Mouse (Mus musculus) lung, embryonic 16.5 days (tissue): ENCODE results near the gene Col4a4. TPM values are rescaled to one million over a fixed set of nuclear protein-coding genes. Genes with fewer than 3 reads are reported as not detected.

ENCODE experiments used
- ATAC-seq: fragments of 200-750 bp; cut with Nextera tagmentation; 2 replicates; pipeline ENCODE4 v1.8.0; 2017; ENCODE audit warnings: low read depth, mild to moderate bottlenecking, moderate library complexity
- H3K27ac ChIP-seq: fragments of 300-500 bp; sonication (generic); 2 replicates; pipeline ENCODE4 v1.5.1; 2014; ENCODE audit warnings: mild to moderate bottlenecking, control low read depth, low read length
- H3K27me3 ChIP-seq: fragments of 300-500 bp; sonication (generic); 2 replicates; pipeline ENCODE4 v1.6.1; 2014; ENCODE audit warnings: low read depth, low read length, mixed read lengths; ENCODE audit not compliant: control insufficient read depth, insufficient read depth
- H3K36me3 ChIP-seq: fragments of 300-500 bp; sonication (generic); 2 replicates; pipeline ENCODE4 v1.6.1; 2014; ENCODE audit warnings: low read length; ENCODE audit not compliant: control insufficient read depth, insufficient read depth
- H3K4me1 ChIP-seq: fragments of 300-500 bp; sonication (generic); replicated peaks from 2 replicates; pipeline ENCODE4 v1.6.1; 2014; ENCODE audit warnings: low read length, mixed read lengths; ENCODE audit not compliant: control insufficient read depth, insufficient read depth
- H3K4me2 ChIP-seq: fragments of 300-500 bp; sonication (generic); 2 replicates; pipeline ENCODE4 v1.6.1; 2014; ENCODE audit warnings: low read depth, low read length, control low read depth
- H3K4me3 ChIP-seq: fragments of 300-500 bp; sonication (generic); 2 replicates; pipeline ENCODE4 v1.5.1; 2014; ENCODE audit warnings: mild to moderate bottlenecking, low read length, control low read depth
- H3K9ac ChIP-seq: fragments of 300-500 bp; sonication (generic); 2 replicates; pipeline ENCODE4 v1.6.1; 2014; ENCODE audit warnings: low read length, control low read depth
- H3K9me3 ChIP-seq: fragments of 300-500 bp; sonication (generic); 2 replicates; pipeline ENCODE4 v1.6.1; 2016; ENCODE audit warnings: low read length; ENCODE audit not compliant: control insufficient read depth
- WGBS: fragments of 180-500 bp; shearing (Covaris S2); extraction: QIAGEN DNeasy Blood & Tissue Kit; methylation state at CpG from one replicate; pipeline ENCODE4 v1.1.7; 2014; 5-methylcytosine and 5-hydroxymethylcytosine counted together
- polyA plus RNA-seq: library from polyadenylated mRNA; unstranded; fragments of >200 nt; fragmentation: Nextera tagmentation; extraction: Ambion mirVana; gene quantifications from 2 replicates; pipeline ENCODE4 v1.2.1, GENCODE M21; 2015

Gene Col4a4
- polyA plus RNA-seq, 1 experiment from 2014 or later, result 11.9 TPM

- Histone ChIP-seq H3K9me3 (no peaks in the 10 kb centered on the region), H3K27ac (no peak overlapping the region), H3K27me3 (no peaks in the 10 kb centered on the region), H3K36me3 (no peaks in the 10 kb centered on the region), H3K4me3 (no peak overlapping the region), H3K4me2 (no peak overlapping the region), H3K4me1 (0 out of 2 replicates have a peak, but pooled peaks cover 5% of the 10 kb centered on the region), H3K9ac (no peak overlapping the region)
- WGBS, result 49% methylated on average over 4 of the region's 4 CpGs
- no peak; the same call in 1 of the 2 replicates for ATAC-seq
Measured at GRCm38 (mm10) chr1:82590266-82590665, 3.6 kb upstream of the Col4a4 start.

GRCm38 (mm10) chr1:82585981-82586380, 668 bp downstream of the Col4a4 start:
- ATAC-seq, result peak; percentile 21; the same call in 1 of the 2 replicates
- Histone ChIP-seq H3K4me1 (peaks cover 9% of the 10 kb centered on the region; the same call in 1 of the 2 replicates), H3K4me2 (peak overlapping the region; percentile 86), H3K9me3 (no peaks in the 10 kb centered on the region), H3K27ac (no peak overlapping the region), H3K27me3 (no peaks in the 10 kb centered on the region), H3K9ac (no peak overlapping the region), H3K36me3 (no peaks in the 10 kb centered on the region), H3K4me3 (peak overlapping the region; percentile 59)
- WGBS, result 68% methylated on average over 7 of the region's 7 CpGs

- H3K9me3 ChIP-seq, result no peaks in the 10 kb centered on the region
- H3K36me3 ChIP-seq, result no peaks in the 10 kb centered on the region
- peak overlapping the region; percentile 15 for H3K27ac ChIP-seq
- no peaks in the 10 kb centered on the region for H3K27me3 ChIP-seq
- ATAC-seq, result peak; percentile 32
- H3K4me3 ChIP-seq, result no peak overlapping the region
- WGBS, result 29% methylated on average over 4 of the region's 4 CpGs
- H3K9ac ChIP-seq, result no peak overlapping the region
- no peak overlapping the region for H3K4me2 ChIP-seq
- peaks cover 6% of the 10 kb centered on the region; the same call in 1 of the 2 replicates for H3K4me1 ChIP-seq
Measured at GRCm38 (mm10) chr1:82578320-82578719, 8.3 kb downstream of the Col4a4 start.

- Histone ChIP-seq H3K4me2 (0 out of 2 replicates have a peak overlapping the region, but pooled peaks have one; percentile 11), H3K9me3 (no peaks in the 10 kb centered on the region), H3K27ac (peak overlapping the region; percentile 15), H3K4me1 (peaks cover 6% of the 10 kb centered on the region; the same call in 1 of the 2 replicates), H3K9ac (no peak overlapping the region), H3K36me3 (no peaks in the 10 kb centered on the region), H3K27me3 (no peaks in the 10 kb centered on the region), H3K4me3 (no peak overlapping the region)
- WGBS, result 29% methylated on average over 3 of the region's 3 CpGs
- peak; percentile 97 for ATAC-seq
Measured at GRCm38 (mm10) chr1:82577915-82578314, 8.7 kb downstream of the Col4a4 start.

GRCm38 (mm10) chr1:82577339-82577738, 9.3 kb downstream of the Col4a4 start:
- Histone ChIP-seq H3K4me1 (peaks cover 6% of the 10 kb centered on the region; the same call in 1 of the 2 replicates), H3K9me3 (no peaks in the 10 kb centered on the region), H3K27ac (peak overlapping the region; percentile 55), H3K4me3 (no peak overlapping the region), H3K27me3 (no peaks in the 10 kb centered on the region), H3K4me2 (0 out of 2 replicates have a peak overlapping the region, but pooled peaks have one; percentile 11), H3K36me3 (no peaks in the 10 kb centered on the region), H3K9ac (no peak overlapping the region)
- peak; percentile 36 for ATAC-seq
- 61% methylated on average over 10 of the region's 10 CpGs for WGBS

- WGBS, result 79% methylated on average over 2 of the region's 2 CpGs
- Histone ChIP-seq H3K36me3 (no peaks in the 10 kb centered on the region), H3K4me2 (no peak overlapping the region), H3K4me3 (no peak overlapping the region), H3K9ac (no peak overlapping the region), H3K4me1 (peaks cover 2% of the 10 kb centered on the region; the same call in 1 of the 2 replicates), H3K27ac (no peak overlapping the region), H3K27me3 (no peaks in the 10 kb centered on the region), H3K9me3 (no peaks in the 10 kb centered on the region)
- no peak for ATAC-seq
Measured at GRCm38 (mm10) chr1:82576182-82576581, 10.5 kb downstream of the Col4a4 start.

GRCm38 (mm10) chr1:82575681-82576080, 11.0 kb downstream of the Col4a4 start:
- H3K4me1 ChIP-seq, result peaks cover 2% of the 10 kb centered on the region; the same call in 1 of the 2 replicates
- no peak overlapping the region for H3K9ac ChIP-seq
- no peak overlapping the region for H3K4me2 ChIP-seq
- H3K27me3 ChIP-seq, result no peaks in the 10 kb centered on the region
- no peaks in the 10 kb centered on the region for H3K9me3 ChIP-seq
- no peak overlapping the region for H3K27ac ChIP-seq
- ATAC-seq, result no peak
- no peaks in the 10 kb centered on the region for H3K36me3 ChIP-seq
- H3K4me3 ChIP-seq, result no peak overlapping the region
- 83% methylated on average over 3 of the region's 3 CpGs for WGBS

GRCm38 (mm10) chr1:82571758-82572157, 14.9 kb downstream of the Col4a4 start:
- Histone ChIP-seq H3K27ac (no peak overlapping the region), H3K9ac (no peak overlapping the region), H3K36me3 (no peaks in the 10 kb centered on the region), H3K4me1 (no peaks in the 10 kb centered on the region), H3K4me3 (no peak overlapping the region), H3K9me3 (no peaks in the 10 kb centered on the region), H3K4me2 (no peak overlapping the region), H3K27me3 (no peaks in the 10 kb centered on the region)
- WGBS, result 64% methylated on average over 1 of the region's 1 CpGs
- no peak for ATAC-seq

GRCm38 (mm10) chr1:82569405-82569804, 17.2 kb downstream of the Col4a4 start:
- H3K4me1 ChIP-seq, result no peaks in the 10 kb centered on the region
- H3K4me2 ChIP-seq, result no peak overlapping the region
- H3K27ac ChIP-seq, result no peak overlapping the region
- no peaks in the 10 kb centered on the region for H3K9me3 ChIP-seq
- no peak for ATAC-seq
- no peaks in the 10 kb centered on the region for H3K27me3 ChIP-seq
- H3K9ac ChIP-seq, result no peak overlapping the region
- no peaks in the 10 kb centered on the region for H3K36me3 ChIP-seq
- H3K4me3 ChIP-seq, result no peak overlapping the region
- WGBS, result 59% methylated on average over 4 of the region's 4 CpGs
